Comparison of ENCODE assay signal across 9 mouse cellular contexts in genomic region chrX:51146351-51146750, GRCm38 (mm10). TPM values are rescaled to one million over a fixed set of nuclear protein-coding genes. Genes with fewer than 3 reads are reported as not detected.
DNase-seq lines count a peak whose midpoint lies in the region; ATAC-seq and TF ChIP-seq lines count a peak whose summit lies in the region.
"Had no signal": no experiment of that assay in that cellular context is flagged by ENCODE, and none has a peak within 500 bp of the region (broad histone marks: within the 10 kb centered on the region; RNA-seq: fewer than 3 reads in every experiment).

No protein-coding gene starts in this region.

- no peak overlapping the region for H3K4me2 ChIP-seq in midbrain, postnatal 0 days (ENCODE audit: low read depth, low read length, poor library complexity, severe bottlenecking)
- no peak overlapping the region for H3K4me2 ChIP-seq in midbrain, embryonic 15.5 days
- H3K4me2 ChIP-seq: heart, embryonic 15.5 days had no signal

- 33% methylated on average over 4 of the region's 4 CpGs for WGBS in midbrain, postnatal 0 days
- 32% methylated on average over 4 of the region's 4 CpGs for WGBS in midbrain, embryonic 15.5 days

- no peaks in the 10 kb centered on the region for H3K9me3 ChIP-seq in midbrain, postnatal 0 days (ENCODE audit: low read length)
- H3K9me3 ChIP-seq in midbrain, embryonic 15.5 days: no peaks in the 10 kb centered on the region
- H3K9me3 ChIP-seq: heart, embryonic 15.5 days had no signal

- H3K4me3 ChIP-seq in gastrocnemius, adult 2 months: no peak overlapping the region
- no peak overlapping the region for H3K4me3 ChIP-seq in midbrain, postnatal 0 days (ENCODE audit: low read depth, low read length)
- H3K4me3 ChIP-seq in midbrain, embryonic 15.5 days: no peak overlapping the region
- H3K4me3 ChIP-seq: heart, embryonic 15.5 days had no signal

- no peak overlapping the region for H3K9ac ChIP-seq in midbrain, postnatal 0 days (replicated peaks; ENCODE audit: low read length, poor library complexity, severe bottlenecking)
- H3K9ac ChIP-seq in midbrain, embryonic 15.5 days: no peak overlapping the region
- H3K9ac ChIP-seq: heart, embryonic 15.5 days had no signal

- H3K4me1 ChIP-seq in midbrain, postnatal 0 days (ENCODE audit: insufficient read depth, low read length): no peaks in the 10 kb centered on the region
- no peaks in the 10 kb centered on the region for H3K4me1 ChIP-seq in midbrain, embryonic 15.5 days
- H3K4me1 ChIP-seq: heart, embryonic 15.5 days had no signal

- intact Hi-C loops in gastrocnemius, adult 2 months (cut with DNase I): no loop called here
- intact Hi-C loops in gastrocnemius, postnatal 14 days (cut with DNase I; ENCODE audit: low total_unique reads): no loop called here

- no peaks in the 10 kb centered on the region for H3K36me3 ChIP-seq in midbrain, postnatal 0 days (ENCODE audit: insufficient read depth, low read length)
- no peaks in the 10 kb centered on the region for H3K36me3 ChIP-seq in midbrain, embryonic 15.5 days (replicated peaks)
- H3K36me3 ChIP-seq: heart, embryonic 15.5 days had no signal

- DNase-seq in gastrocnemius, adult 2 months: no peak
- DNase-seq in gastrocnemius, postnatal 14 days: no peak
- peak; percentile 31 for DNase-seq in midbrain, postnatal 0 days (ENCODE audit: low spot score)
- DNase-seq in cerebellum, postnatal 25 days: peak; percentile 16 to 51
- DNase-seq in lung, adult 18-20 months: peak; percentile 8 to 36
- DNase-seq in spleen, adult 18-20 months: no peak
- DNase-seq in gastrocnemius, adult 8-10 months (ENCODE audit: low spot score in 2 of 2): no peak

- peak; percentile 50 for TF ChIP-seq CTCF in gastrocnemius, adult 2 months (IDR thresholded peaks at IDR 0.05)
- peak; percentile 56 for TF ChIP-seq CTCF in midbrain, postnatal 0 days (IDR thresholded peaks at IDR 0.05)

- no peak for ATAC-seq in midbrain, postnatal 0 days (ENCODE audit: low FRiP score)
- no peak for ATAC-seq in midbrain, embryonic 15.5 days (replicated peaks)

- H3K27ac ChIP-seq in gastrocnemius, adult 2 months: no peak overlapping the region
- H3K27ac ChIP-seq in midbrain, postnatal 0 days (ENCODE audit: low read depth, low read length): no peak overlapping the region
- no peak overlapping the region for H3K27ac ChIP-seq in midbrain, embryonic 15.5 days
- H3K27ac ChIP-seq: heart, embryonic 15.5 days had no signal

- no peaks in the 10 kb centered on the region for H3K27me3 ChIP-seq in midbrain, postnatal 0 days (ENCODE audit: insufficient read depth, low read length)
- H3K27me3 ChIP-seq in midbrain, embryonic 15.5 days (replicated peaks): no peaks in the 10 kb centered on the region
- H3K27me3 ChIP-seq: heart, embryonic 15.5 days had no signal

RNA-seq across cellular contexts. Expression of gene Mbnl3, which starts 60.0 kb away (rescaled TPM):
- under 1 TPM; 0.13 to 0.25 TPM for total RNA-seq in gastrocnemius, adult 2 months (2021)
- total RNA-seq in gastrocnemius, postnatal 14 days (2021): 1 to 10 TPM; 1.8 to 2.1 TPM
- total RNA-seq in midbrain, postnatal 0 days (2014; rRNA removed): 0.38 and 0.55 TPM in 2 replicates
- 0.49 and 1.3 TPM in 2 replicates for polyA plus RNA-seq in midbrain, postnatal 0 days (2015; fragmentation: Nextera tagmentation; extraction: Ambion mirVana)
- polyA plus RNA-seq in midbrain, embryonic 15.5 days (2015; fragmentation: Nextera tagmentation; extraction: Ambion mirVana): 0.65 and 1.1 TPM in 2 replicates
- total RNA-seq in gastrocnemius, adult 8-10 months (2022): under 1 TPM; 0.10 to 0.27 (median 0.18) TPM

Comparison
In these comparisons a context has a peak if more than half of its experiments do, and no peak if none do; other contexts are left out.
1. DNase-seq: peak in midbrain, postnatal 0 days (single experiment), cerebellum, postnatal 25 days (2 of 2) and lung, adult 18-20 months (2 of 2); none in gastrocnemius, adult 2 months (single experiment), gastrocnemius, postnatal 14 days (single experiment), spleen, adult 18-20 months (0 of 2) and gastrocnemius, adult 8-10 months (0 of 2).